Mouse (Mus musculus) ES-Bruce4 (cell line): ENCODE measurements around the gene Lasp1. TPM values are rescaled to one million over a fixed set of nuclear protein-coding genes. Genes with fewer than 3 reads are reported as not detected.

ENCODE experiments used
- H3K27ac ChIP-seq: 2 replicates; pipeline ENCODE4 v1.5.1; 2012; ENCODE audit warnings: low read length, inconsistent platforms; ENCODE audit not compliant: insufficient read depth
- H3K27me3 ChIP-seq: 2 replicates; pipeline ENCODE4 v1.6.1; 2012; ENCODE audit warnings: mild to moderate bottlenecking, low read length, inconsistent platforms; ENCODE audit not compliant: control insufficient read depth, poor library complexity, insufficient read depth, severe bottlenecking
- H3K36me3 ChIP-seq: 2 replicates; pipeline ENCODE4 v1.6.1; 2012; ENCODE audit warnings: inconsistent platforms, mild to moderate bottlenecking, low read length, moderate library complexity; ENCODE audit not compliant: control insufficient read depth, poor library complexity, insufficient read depth, severe bottlenecking
- H3K4me1 ChIP-seq: one replicate; pipeline ENCODE4 v1.8.1; 2011; ENCODE audit warnings: low read length; ENCODE audit not compliant: control insufficient read depth, insufficient read depth
- H3K4me3 ChIP-seq: 2 replicates; pipeline ENCODE4 v1.5.1; 2011; ENCODE audit warnings: low read depth, mild to moderate bottlenecking, low read length
- H3K9ac ChIP-seq: 2 replicates; pipeline ENCODE4 v1.6.1; 2012; ENCODE audit warnings: low read depth, mild to moderate bottlenecking, inconsistent platforms; ENCODE audit not compliant: poor library complexity, severe bottlenecking
- H3K9me3 ChIP-seq: replicated peaks from 2 replicates; pipeline ENCODE4 v1.6.1; 2012; ENCODE audit warnings: mild to moderate bottlenecking, low read length, inconsistent platforms; ENCODE audit not compliant: control insufficient read depth, poor library complexity, insufficient read depth, severe bottlenecking
- CTCF ChIP-seq: IDR thresholded peaks from one replicate; pipeline ENCODE4 v1.8.1; 2011; ENCODE audit warnings: low read depth, low read length
- EP300 ChIP-seq: IDR thresholded peaks from 2 replicates; pipeline ENCODE4 v1.6.1; 2011; ENCODE audit warnings: low read depth, low read length; ENCODE audit not compliant: insufficient read depth
- POLR2A ChIP-seq: IDR thresholded peaks from one replicate; pipeline ENCODE4 v1.8.1; 2011; ENCODE audit warnings: low read length; ENCODE audit not compliant: insufficient read depth
- polyA plus RNA-seq: library from polyadenylated mRNA; stranded (reverse); fragments of >200 nt; gene quantifications from 2 replicates; pipeline ENCODE4 v1.2.4, GENCODE M21; 2011; ENCODE audit warnings: low read depth; ENCODE audit not compliant: missing spikeins, insufficient read depth, insufficient read length

Lasp1 gene
- polyA plus RNA-seq, 1 experiment = 231 TPM

GRCm38 (mm10) chr11:97799146-97799993 lies 570 bp downstream of the Lasp1 start:
- no peaks in the 10 kb centered on the region for H3K9me3 ChIP-seq
- H3K36me3 ChIP-seq = no peaks in the 10 kb centered on the region
- H3K9ac ChIP-seq = peak overlapping the region; percentile 85
- peak overlapping the region; percentile 84 for H3K27ac ChIP-seq
- H3K27me3 ChIP-seq = no peaks in the 10 kb centered on the region
- H3K4me1 ChIP-seq = peaks cover 1% of the 10 kb centered on the region
- H3K4me3 ChIP-seq = peak overlapping the region; percentile 95
- TF ChIP-seq EP300 (no peak), CTCF (no peak), POLR2A (no peak)

DNA sequence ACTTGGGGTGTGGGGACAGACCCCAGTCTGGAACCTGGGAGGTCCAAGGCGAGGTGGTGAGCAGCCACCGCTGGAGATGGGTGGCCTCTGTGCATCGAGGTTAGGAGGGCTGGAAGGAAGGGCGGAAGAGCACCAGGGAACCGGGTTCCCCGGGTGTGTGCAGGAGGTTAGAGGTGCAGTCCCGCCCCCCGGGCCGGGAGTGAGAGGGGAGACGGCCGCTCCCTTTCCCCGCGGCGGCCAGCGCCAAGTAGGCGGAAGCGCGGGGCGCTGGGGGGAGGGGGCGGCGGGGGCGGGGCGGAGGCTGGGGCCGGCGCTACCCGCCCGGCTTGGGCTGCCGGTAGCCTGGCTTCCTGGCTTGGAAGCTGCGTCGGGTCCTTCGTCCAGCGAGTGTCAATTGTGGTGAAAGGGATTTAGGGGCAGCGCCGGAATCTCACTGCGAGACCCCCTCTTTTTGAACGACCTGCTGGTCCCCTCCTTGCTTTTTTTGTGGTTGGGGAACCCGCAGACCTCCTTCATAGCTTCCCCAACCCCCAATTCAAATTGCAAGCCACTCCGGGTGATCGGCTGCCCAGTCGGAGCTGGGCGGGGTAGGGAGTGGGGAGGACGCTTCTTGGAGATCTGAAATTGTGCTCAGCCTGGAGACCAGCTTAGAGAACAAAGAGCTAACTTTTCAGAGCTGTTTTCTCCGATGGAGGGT lies 1.3 kb downstream of the Lasp1 start:
- peaks cover 4% of the 10 kb centered on the region for H3K4me1 ChIP-seq
- H3K9me3 ChIP-seq = no peaks in the 10 kb centered on the region
- no peaks in the 10 kb centered on the region for H3K27me3 ChIP-seq
- H3K36me3 ChIP-seq = no peaks in the 10 kb centered on the region
- peak overlapping the region; percentile 85 for H3K9ac ChIP-seq
- TF ChIP-seq EP300 (peak; percentile 29; the same call in 1 of the 2 replicates), CTCF (no peak)
- peak overlapping the region; percentile 92 for H3K27ac ChIP-seq
- H3K4me3 ChIP-seq = peak overlapping the region; percentile 95

- Histone ChIP-seq H3K4me1 (peaks cover 4% of the 10 kb centered on the region), H3K4me3 (peak overlapping the region; percentile 84)
- TF ChIP-seq CTCF = no peak
- no peak for TF ChIP-seq POLR2A
- no peak for TF ChIP-seq EP300
Observed at GRCm38 (mm10) chr11:97800691-97801408, 2.0 kb downstream of the Lasp1 start.

GRCm38 (mm10) chr11:97801409-97802193 lies 2.8 kb downstream of the Lasp1 start:
- Histone ChIP-seq H3K4me1 (peaks cover 4% of the 10 kb centered on the region), H3K27ac (peak overlapping the region; percentile 93), H3K4me3 (peak overlapping the region; percentile 84), H3K27me3 (no peaks in the 10 kb centered on the region), H3K9ac (peak overlapping the region; percentile 85), H3K9me3 (no peaks in the 10 kb centered on the region), H3K36me3 (no peaks in the 10 kb centered on the region)
- TF ChIP-seq POLR2A (no peak), EP300 (peak; percentile 92), CTCF (peak; percentile 64)

More at GRCm38 (mm10) chr11:97800691-97801408, 2.0 kb downstream of the Lasp1 start:
- H3K9ac ChIP-seq = peak overlapping the region; percentile 85
- H3K27ac ChIP-seq = peak overlapping the region; percentile 92
- H3K9me3 ChIP-seq = no peaks in the 10 kb centered on the region
- no peaks in the 10 kb centered on the region for H3K27me3 ChIP-seq
- no peaks in the 10 kb centered on the region for H3K36me3 ChIP-seq

- H3K27me3 ChIP-seq = no peaks in the 10 kb centered on the region
- H3K9me3 ChIP-seq = no peaks in the 10 kb centered on the region
- TF ChIP-seq EP300 (no peak), CTCF (no peak), POLR2A (no peak)
- H3K4me3 ChIP-seq = peak overlapping the region; percentile 63
- H3K4me1 ChIP-seq = peaks cover 7% of the 10 kb centered on the region
- H3K9ac ChIP-seq = peak overlapping the region; percentile 85
- H3K36me3 ChIP-seq = peaks cover 4% of the 10 kb centered on the region
- peak overlapping the region; percentile 93 for H3K27ac ChIP-seq
Observed at GRCm38 (mm10) chr11:97802194-97802470, 3.3 kb downstream of the Lasp1 start.

DNA sequence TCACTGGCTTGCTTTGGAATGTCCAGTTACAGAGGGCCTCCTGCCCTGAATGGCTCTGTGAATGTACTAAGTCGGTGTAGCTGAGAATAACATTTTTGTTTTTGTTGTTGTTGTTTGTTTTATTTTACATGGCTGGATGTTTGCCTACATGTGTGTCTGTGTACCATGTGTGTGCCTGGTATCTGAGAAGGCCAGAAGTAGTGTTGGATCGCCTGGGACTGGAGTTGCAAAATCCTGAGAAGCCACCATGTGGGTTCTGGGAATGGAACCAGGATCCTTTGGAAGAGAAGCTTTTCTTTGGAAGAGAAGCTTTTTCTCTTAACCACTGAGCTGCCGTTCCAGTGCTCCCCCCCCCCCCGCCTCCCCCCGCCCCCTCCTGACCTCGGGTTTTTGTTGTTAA lies 3.7 kb downstream of the Lasp1 start:
- Histone ChIP-seq H3K4me3 (peak overlapping the region; percentile 14; the same call in 1 of the 2 replicates), H3K4me1 (peaks cover 9% of the 10 kb centered on the region), H3K36me3 (peaks cover 7% of the 10 kb centered on the region), H3K9ac (peak overlapping the region; percentile 85), H3K9me3 (no peaks in the 10 kb centered on the region), H3K27ac (peak overlapping the region; percentile 93), H3K27me3 (no peaks in the 10 kb centered on the region)
- TF ChIP-seq EP300 (no peak), POLR2A (no peak), CTCF (no peak)
